Mouse (Mus musculus) thymus, adult 2 months (tissue): ENCODE data around the gene Rptor. TPM values are rescaled to one million over a fixed set of nuclear protein-coding genes. Genes with fewer than 3 reads are reported as not detected.

Experiments used
- DNase-seq: peaks from one replicate; pipeline ENCODE4 v3.0.0; 2021
- H3K27ac ChIP-seq: fragments of 200-500 bp; 2 replicates; pipeline ENCODE4 v1.5.1; 2012; ENCODE audit warnings: low read length, control low read depth; ENCODE audit not compliant: control insufficient read depth, insufficient read depth
- H3K27me3 ChIP-seq: fragments of 200-500 bp; 2 replicates; pipeline ENCODE4 v1.6.1; 2012; ENCODE audit warnings: mild to moderate bottlenecking, low read length, moderate library complexity, mixed read lengths; ENCODE audit not compliant: control insufficient read depth, insufficient read depth
- H3K36me3 ChIP-seq: fragments of 200-500 bp; 2 replicates; pipeline ENCODE4 v1.6.1; 2012; ENCODE audit warnings: mild to moderate bottlenecking, low read length, moderate library complexity; ENCODE audit not compliant: control insufficient read depth, insufficient read depth
- H3K4me1 ChIP-seq: fragments of 200-500 bp; replicated peaks from 2 replicates; pipeline ENCODE4 v1.6.1; 2012; ENCODE audit warnings: low read length; ENCODE audit not compliant: control insufficient read depth, insufficient read depth
- H3K4me3 ChIP-seq: fragments of 200-500 bp; 2 replicates; pipeline ENCODE4 v1.5.1; 2012; ENCODE audit warnings: mild to moderate bottlenecking, low read length, control low read depth, moderate library complexity; ENCODE audit not compliant: control insufficient read depth, insufficient read depth
- CTCF ChIP-seq: fragments of 200-500 bp; IDR thresholded peaks from 2 replicates; pipeline ENCODE4 v1.5.1; 2012; ENCODE audit warnings: mild to moderate bottlenecking, control low read depth, low read length, moderate library complexity, borderline replicate concordance; ENCODE audit not compliant: control insufficient read depth, poor library complexity, insufficient read depth; ENCODE audit errors: extremely low read depth
- POLR2A ChIP-seq: fragments of 200-500 bp; IDR thresholded peaks from 2 replicates; pipeline ENCODE4 v1.6.1; 2012; ENCODE audit warnings: mild to moderate bottlenecking, low read length, control low read depth, moderate library complexity; ENCODE audit not compliant: control insufficient read depth, poor library complexity, insufficient read depth; ENCODE audit errors: extremely low read depth
- WGBS: fragments of 180-500 bp; shearing (Covaris S2); methylation state at CpG from one replicate; pipeline ENCODE4 v1.1.7; 2018; 5-methylcytosine and 5-hydroxymethylcytosine counted together
- polyA plus RNA-seq: library from polyadenylated mRNA; depleted of rRNA; stranded (reverse); fragments of >200 nt; gene quantifications from 2 replicates; pipeline ENCODE4 v1.2.3, GENCODE M21; 2012

Gene Rptor
- polyA plus RNA-seq, 1 experiment: 58.7 TPM

DNA sequence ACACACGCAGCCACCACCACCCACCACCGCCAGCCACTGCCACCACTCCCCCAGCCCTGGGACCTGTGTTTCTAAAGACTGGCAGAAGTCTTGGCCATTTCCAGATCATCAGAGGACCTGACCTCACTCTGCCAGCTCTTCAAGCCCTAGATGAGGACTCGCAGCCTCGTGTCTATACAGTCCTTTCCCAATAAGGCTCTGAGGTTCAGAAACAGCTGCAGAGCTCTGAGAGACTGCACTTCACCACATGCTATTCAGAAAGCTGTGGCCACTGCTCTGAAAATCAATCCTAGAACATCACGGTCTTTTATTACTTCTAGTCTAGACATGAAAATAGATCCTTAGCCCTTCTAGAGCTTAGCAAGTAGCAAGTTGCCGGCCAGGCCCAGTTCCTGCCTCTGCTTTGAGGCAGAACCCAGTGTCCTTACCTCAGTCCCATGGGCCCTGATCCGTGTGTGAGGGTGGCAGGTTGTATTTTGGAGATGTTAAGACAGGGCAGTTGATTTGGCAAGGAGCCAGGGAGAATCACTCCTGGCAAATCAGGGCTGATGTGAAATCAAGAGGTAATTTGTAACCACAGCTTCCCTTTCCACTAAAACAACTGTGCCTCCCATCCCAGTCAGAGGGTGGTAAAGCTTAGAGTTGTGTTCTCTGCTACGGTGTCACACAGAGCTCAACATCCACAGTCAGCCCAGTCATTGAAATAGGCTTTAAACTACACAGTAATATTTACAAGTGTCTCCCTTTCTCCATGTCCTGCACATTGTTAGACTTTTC lies 260.0 kb downstream of the Rptor start:
- no peak for DNase-seq
- TF ChIP-seq CTCF (no peak), POLR2A (no peak)
- H3K27ac ChIP-seq: no peak overlapping the region
- H3K4me1 ChIP-seq: peaks cover 29% of the 10 kb centered on the region
- no peak overlapping the region for H3K4me3 ChIP-seq
- peaks cover 3% of the 10 kb centered on the region; the same call in 1 of the 2 replicates for H3K36me3 ChIP-seq
- H3K27me3 ChIP-seq: no peaks in the 10 kb centered on the region
- 80% methylated on average over 8 of the region's 8 CpGs for WGBS

DNA sequence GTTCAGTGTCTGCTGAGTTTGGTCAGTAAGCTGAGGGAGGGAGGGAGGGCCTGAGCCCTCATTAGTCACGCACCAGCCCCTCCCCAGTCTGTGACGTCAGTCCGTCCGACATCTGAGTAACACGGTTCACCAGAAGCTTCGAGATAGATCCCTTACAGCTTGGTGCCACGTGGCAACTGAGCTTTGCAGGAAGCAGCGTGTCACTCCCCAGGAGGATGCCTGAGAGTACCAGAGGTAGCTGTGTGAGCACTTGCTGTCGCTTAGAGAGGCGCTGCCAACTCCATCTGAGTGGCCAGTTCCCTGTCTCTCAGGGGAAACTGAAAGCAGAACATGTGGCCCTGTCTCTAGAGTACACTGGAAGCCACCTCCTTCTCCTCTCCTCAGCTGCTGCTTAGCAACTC lies 260.7 kb downstream of the Rptor start:
- H3K4me1 ChIP-seq: peaks cover 22% of the 10 kb centered on the region
- no peak for DNase-seq
- no peak overlapping the region for H3K27ac ChIP-seq
- no peaks in the 10 kb centered on the region for H3K27me3 ChIP-seq
- 48% methylated on average over 10 of the region's 10 CpGs for WGBS
- no peak overlapping the region for H3K4me3 ChIP-seq
- no peak for TF ChIP-seq CTCF
- no peak for TF ChIP-seq POLR2A
- H3K36me3 ChIP-seq: peaks cover 3% of the 10 kb centered on the region; the same call in 1 of the 2 replicates

GRCm38 (mm10) chr11:119866837-119867236 lies 264.1 kb downstream of the Rptor start:
- Histone ChIP-seq H3K4me3 (no peak overlapping the region), H3K27me3 (no peaks in the 10 kb centered on the region), H3K27ac (no peak overlapping the region), H3K4me1 (peaks cover 23% of the 10 kb centered on the region), H3K36me3 (peaks cover 6% of the 10 kb centered on the region)
- no peak for TF ChIP-seq POLR2A
- no peak for TF ChIP-seq CTCF
- 91% methylated on average over 6 of the region's 6 CpGs for WGBS
- no peak for DNase-seq

DNA sequence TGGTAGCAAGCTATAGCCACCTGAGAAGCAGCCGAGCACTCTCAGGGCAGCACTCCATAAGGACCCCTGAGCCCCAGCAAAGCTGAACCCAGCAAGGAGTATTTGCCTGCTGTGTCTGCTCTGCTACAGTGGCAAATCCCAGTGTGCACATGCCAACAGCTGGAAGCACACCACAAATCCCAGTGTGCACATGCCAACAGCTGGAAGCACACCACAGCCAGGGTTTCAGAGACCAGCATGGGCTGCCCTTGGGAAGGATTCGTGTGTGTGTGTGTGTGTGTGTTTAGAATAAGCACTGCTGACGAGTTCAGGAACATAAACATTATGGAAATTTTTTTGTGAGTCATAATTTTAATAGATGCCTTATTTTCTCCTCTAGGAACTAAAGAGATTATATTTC lies 265.4 kb downstream of the Rptor start:
- Histone ChIP-seq H3K36me3 (peaks cover 6% of the 10 kb centered on the region), H3K4me3 (no peak overlapping the region), H3K27me3 (no peaks in the 10 kb centered on the region), H3K4me1 (peaks cover 26% of the 10 kb centered on the region), H3K27ac (no peak overlapping the region)
- no peak for TF ChIP-seq CTCF
- no peak for TF ChIP-seq POLR2A
- WGBS: 96% methylated on average over 3 of the region's 3 CpGs
- DNase-seq: no peak

- WGBS: 95% methylated on average over 4 of the region's 4 CpGs
- TF ChIP-seq CTCF (no peak), POLR2A (no peak)
- Histone ChIP-seq H3K36me3 (peaks cover 8% of the 10 kb centered on the region), H3K4me3 (no peak overlapping the region), H3K27ac (no peak overlapping the region), H3K27me3 (no peaks in the 10 kb centered on the region), H3K4me1 (peaks cover 25% of the 10 kb centered on the region)
- DNase-seq: no peak
Measured at GRCm38 (mm10) chr11:119868556-119868955, 265.9 kb downstream of the Rptor start.

DNA sequence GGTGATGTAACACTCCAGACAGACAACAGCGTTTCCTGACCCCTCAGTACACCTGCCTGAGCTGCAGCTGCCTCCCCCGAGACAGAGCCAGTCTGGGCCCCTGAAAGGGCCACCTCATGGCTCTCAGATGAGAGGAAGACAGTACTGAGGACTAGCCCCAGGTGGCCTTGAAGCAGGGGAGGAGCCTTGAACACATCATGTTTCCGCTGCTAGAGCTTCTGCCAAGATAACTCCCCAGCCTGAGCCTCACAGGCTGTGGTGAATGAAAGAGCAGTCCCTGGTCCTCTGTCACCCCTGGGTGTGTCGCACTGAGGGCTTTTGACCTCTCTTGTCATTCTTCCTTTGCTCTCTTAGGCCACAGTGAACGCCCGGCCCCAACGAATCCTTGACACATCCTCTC lies 268.4 kb downstream of the Rptor start:
- 86% methylated on average over 7 of the region's 7 CpGs for WGBS
- H3K27ac ChIP-seq: no peak overlapping the region

More for the DNA sequence above, 268.4 kb downstream of the Rptor start:
- DNase-seq: no peak
- H3K4me3 ChIP-seq: no peak overlapping the region
- H3K4me1 ChIP-seq: peaks cover 19% of the 10 kb centered on the region
- H3K36me3 ChIP-seq: peaks cover 14% of the 10 kb centered on the region
- TF ChIP-seq CTCF (0 out of 2 replicates have a peak, but pooled peaks have one; percentile 9), POLR2A (no peak)
- H3K27me3 ChIP-seq: no peaks in the 10 kb centered on the region
